Mouse (Mus musculus) brain, embryonic 14.5 days (tissue): ENCODE data around the gene Galt.

ENCODE experiments used
- CTCF ChIP-seq: fragments of 200-500 bp; IDR thresholded peaks from 2 replicates; pipeline ENCODE4 v1.5.1; 2012; ENCODE audit warnings: inconsistent platforms, mild to moderate bottlenecking, moderate library complexity, borderline replicate concordance; ENCODE audit not compliant: insufficient read depth, insufficient read length; ENCODE audit errors: extremely low read depth
- POLR2A ChIP-seq: fragments of 200-500 bp; IDR thresholded peaks from 2 replicates; pipeline ENCODE4 v1.6.1; 2012; ENCODE audit warnings: mild to moderate bottlenecking, inconsistent platforms, borderline replicate concordance; ENCODE audit not compliant: poor library complexity, insufficient read depth, insufficient read length, severe bottlenecking; ENCODE audit errors: extremely low read depth

- TF ChIP-seq CTCF (peak; percentile 88), POLR2A (no peak)
These were observed 594 bp downstream of the Galt start, which contains the start of gene Sigmar1 for GRCm38 (mm10) chr4:41755338-41756305.
